Mouse (Mus musculus) intestine, postnatal 0 days (tissue): Measurements from ENCODE around the gene Bbs4. TPM values are rescaled to one million over a fixed set of nuclear protein-coding genes. Genes with fewer than 3 reads are reported as not detected.
"Not testable (repeated sequence)": the region's sequence is repeated elsewhere in the genome, so short reads cannot be mapped to it uniquely, and the experiment has no call there.

ENCODE experiments used
- ATAC-seq: fragments of 200-750 bp; cut with Nextera tagmentation; 2 replicates; pipeline ENCODE4 v1.8.0; 2017; ENCODE audit warnings: mild to moderate bottlenecking, moderate TSS enrichment, moderate library complexity
- H3K27ac ChIP-seq: fragments of 300-500 bp; sonication (generic); 2 replicates; pipeline ENCODE4 v1.5.1; 2014; ENCODE audit warnings: mild to moderate bottlenecking, low read depth, low read length, moderate library complexity
- H3K27me3 ChIP-seq: fragments of 300-500 bp; sonication (generic); replicated peaks from 2 replicates; pipeline ENCODE4 v1.6.1; 2014; ENCODE audit warnings: low read length, mixed read lengths; ENCODE audit not compliant: control insufficient read depth, insufficient read depth
- H3K36me3 ChIP-seq: fragments of 300-500 bp; sonication (generic); 2 replicates; pipeline ENCODE4 v1.6.1; 2014; ENCODE audit warnings: mild to moderate bottlenecking, moderate library complexity; ENCODE audit not compliant: control insufficient read depth, insufficient read depth
- H3K4me1 ChIP-seq: fragments of 300-500 bp; sonication (generic); replicated peaks from 2 replicates; pipeline ENCODE4 v1.6.1; 2014; ENCODE audit warnings: antibody characterized with exemption, low read length, mixed read lengths; ENCODE audit not compliant: control insufficient read depth, insufficient read depth
- H3K4me2 ChIP-seq: fragments of 300-500 bp; sonication (generic); replicated peaks from 2 replicates; pipeline ENCODE4 v1.6.1; 2014; ENCODE audit warnings: low read depth, mild to moderate bottlenecking, moderate library complexity
- H3K4me3 ChIP-seq: fragments of 300-500 bp; sonication (generic); 2 replicates; pipeline ENCODE4 v1.5.1; 2014; ENCODE audit warnings: low read depth, low read length
- H3K9ac ChIP-seq: fragments of 300-500 bp; sonication (generic); 2 replicates; pipeline ENCODE4 v1.6.1; 2014; ENCODE audit warnings: mild to moderate bottlenecking, low read depth, low read length
- H3K9me3 ChIP-seq: fragments of 300-500 bp; sonication (generic); 2 replicates; pipeline ENCODE4 v1.6.1; 2016; ENCODE audit warnings: mixed run types; ENCODE audit not compliant: control insufficient read depth
- CTCF ChIP-seq: sonication (generic); IDR thresholded peaks from 2 replicates; pipeline ENCODE4 v1.5.1; 2016; ENCODE audit warnings: low read depth, mild to moderate bottlenecking, control low read depth, antibody characterized with exemption, moderate library complexity
- WGBS: fragments of 180-500 bp; shearing (Covaris S2); extraction: QIAGEN DNeasy Blood & Tissue Kit; methylation state at CpG from one replicate; pipeline ENCODE4 v1.1.7; 2014; 5-methylcytosine and 5-hydroxymethylcytosine counted together
- polyA plus RNA-seq: library from polyadenylated mRNA; unstranded; fragments of >200 nt; fragmentation: Nextera tagmentation; extraction: Ambion mirVana; gene quantifications from 2 replicates; pipeline ENCODE4 v1.2.1, GENCODE M21; 2015

Bbs4 gene
- polyA plus RNA-seq: 4.5 and 5.4 TPM in 2 replicates

DNA sequence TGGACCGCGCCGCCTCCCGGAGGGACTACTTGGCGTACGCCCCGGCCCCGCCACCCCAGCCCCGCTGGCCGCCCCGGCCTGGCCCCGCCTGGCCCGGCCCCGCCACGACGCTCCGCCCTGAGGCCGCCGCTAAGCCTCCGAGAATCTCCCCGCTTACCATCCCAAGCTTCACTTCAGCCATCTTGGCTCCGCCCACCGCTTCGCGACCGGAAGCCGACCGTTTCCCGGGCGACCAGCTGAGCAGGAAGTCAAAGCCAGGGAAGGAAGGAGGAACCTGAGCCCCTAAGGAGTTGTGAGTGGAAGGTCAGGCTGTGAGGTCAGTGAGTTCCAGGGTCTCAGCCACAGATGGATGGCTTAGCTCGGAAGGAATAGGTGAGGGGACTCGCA, at the start of gene Bbs4:
TSS of gene Bbs4 (minus strand) at position 256 of the 387 bp plus-strand sequence.
- Histone ChIP-seq H3K9ac (peak within 1 kb of the TSS; percentile 58), H3K4me3 (peak within 1 kb of the TSS; percentile 76), H3K27ac (peak within 1 kb of the TSS; percentile 63), H3K27me3 (no peaks in the 10 kb centered on the region), H3K9me3 (no peaks in the 10 kb centered on the region), H3K4me1 (no peaks in the 10 kb centered on the region), H3K36me3 (no peaks in the 10 kb centered on the region), H3K4me2 (peak within 1 kb of the TSS; percentile 74)
- peak; percentile 93 for ATAC-seq
- no peak for TF ChIP-seq CTCF
- under 1% methylated on average over 32 of the region's 32 CpGs for WGBS

DNA sequence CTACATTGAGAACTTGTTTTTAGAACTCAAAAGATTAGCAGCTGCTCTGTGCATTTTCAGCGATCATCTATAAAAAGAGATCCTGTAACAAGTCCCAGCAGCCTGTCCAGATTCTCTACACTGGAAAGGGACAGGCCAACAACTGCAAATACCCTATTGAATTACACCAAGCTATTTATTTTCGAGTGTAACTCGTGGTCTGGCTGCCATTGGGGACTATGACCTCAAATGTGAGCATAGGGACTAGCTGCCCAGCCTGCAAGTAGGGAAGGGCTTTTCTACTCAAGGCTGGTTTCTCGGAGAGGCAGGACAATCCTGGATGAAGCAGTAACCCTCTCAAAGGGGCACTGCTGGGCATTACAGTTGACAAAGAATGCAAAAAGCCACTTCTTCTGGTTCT, 35.8 kb upstream of the Bbs4 start:
- ATAC-seq: no peak
- 81% methylated on average over 4 of the region's 4 CpGs for WGBS
- Histone ChIP-seq H3K9me3 (no peaks in the 10 kb centered on the region), H3K27me3 (no peaks in the 10 kb centered on the region), H3K36me3 (peaks cover 36% of the 10 kb centered on the region), H3K4me2 (no peak overlapping the region), H3K4me3 (no peak overlapping the region), H3K27ac (no peak overlapping the region), H3K9ac (no peak overlapping the region), H3K4me1 (no peaks in the 10 kb centered on the region)
- no peak for TF ChIP-seq CTCF

DNA sequence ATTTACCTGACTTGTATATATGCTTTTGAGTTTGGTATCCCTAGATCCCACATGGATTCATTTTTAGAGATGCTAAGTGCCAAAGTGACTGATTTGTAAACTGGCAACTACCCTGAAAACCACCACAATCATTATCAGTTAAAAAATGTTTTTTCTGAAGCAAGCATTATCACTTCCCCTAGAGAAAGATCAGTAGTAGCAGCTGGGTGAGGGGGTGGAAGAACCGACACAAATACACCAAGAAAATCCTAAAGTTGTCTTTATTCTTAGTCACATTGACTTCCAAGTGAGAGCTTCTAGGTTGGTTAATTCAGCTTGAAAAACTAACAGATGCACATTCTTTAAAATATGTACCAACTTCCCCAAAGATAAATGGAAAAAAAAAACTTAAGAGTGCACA, 35.0 kb upstream of the Bbs4 start:
- no peak for TF ChIP-seq CTCF
- Histone ChIP-seq H3K4me1 (no peaks in the 10 kb centered on the region), H3K27me3 (no peaks in the 10 kb centered on the region), H3K4me3 (no peak overlapping the region), H3K9ac (no peak overlapping the region), H3K36me3 (peaks cover 31% of the 10 kb centered on the region), H3K27ac (no peak overlapping the region), H3K4me2 (no peak overlapping the region), H3K9me3 (no peaks in the 10 kb centered on the region)
- no peak for ATAC-seq
- WGBS: 75% methylated on average over 1 of the region's 1 CpGs

DNA sequence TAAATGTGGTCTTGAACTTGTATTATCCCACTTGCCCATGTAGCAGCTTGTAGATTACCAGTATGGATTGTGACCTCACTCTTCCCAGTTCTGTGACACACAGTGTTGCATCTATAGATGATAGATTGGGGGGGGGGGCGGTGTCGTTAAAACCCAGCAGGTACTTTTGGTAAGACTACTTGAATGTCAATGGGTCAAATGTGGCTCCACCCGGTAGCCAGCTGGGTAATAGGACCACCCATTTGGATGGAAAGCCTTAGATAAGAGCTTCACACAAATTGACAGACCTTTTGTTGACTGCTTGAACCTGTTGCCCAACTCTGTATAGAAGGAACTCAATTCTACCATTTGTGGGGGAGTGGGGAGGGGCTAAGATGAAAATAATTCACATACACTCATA, 34.2 kb upstream of the Bbs4 start:
- no peak overlapping the region for H3K9ac ChIP-seq
- no peaks in the 10 kb centered on the region for H3K27me3 ChIP-seq
- no peaks in the 10 kb centered on the region for H3K9me3 ChIP-seq
- H3K36me3 ChIP-seq: peaks cover 22% of the 10 kb centered on the region
- H3K4me2 ChIP-seq: no peak overlapping the region
- WGBS: 59% methylated on average over 3 of the region's 3 CpGs
- no peak for ATAC-seq
- no peak overlapping the region for H3K27ac ChIP-seq
- H3K4me3 ChIP-seq: no peak overlapping the region
- no peak for TF ChIP-seq CTCF
- no peaks in the 10 kb centered on the region for H3K4me1 ChIP-seq

DNA sequence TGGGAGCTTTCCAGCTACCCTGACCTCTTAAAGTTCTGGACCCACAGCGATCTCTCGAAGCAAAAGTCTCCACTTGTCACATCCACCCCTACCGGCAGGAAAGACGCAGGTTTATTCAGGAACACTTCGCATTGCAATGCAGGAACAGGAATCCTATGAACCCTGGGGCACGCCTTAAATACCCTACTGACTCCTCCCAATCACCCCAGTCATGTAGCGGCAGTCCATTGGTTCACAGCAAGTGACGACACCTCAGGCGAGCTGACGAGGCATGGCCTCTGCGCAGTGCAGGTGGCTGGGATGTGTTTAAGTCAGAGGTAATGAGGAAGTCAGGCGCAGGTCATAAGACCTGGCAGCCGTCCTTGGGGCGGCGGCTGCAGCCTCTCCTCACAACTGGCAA, 22.3 kb upstream of the Bbs4 start:
- Histone ChIP-seq H3K9ac (no peak overlapping the region), H3K27me3 (no peaks in the 10 kb centered on the region), H3K4me2 (no peak overlapping the region), H3K27ac (no peak overlapping the region), H3K4me3 (no peak overlapping the region), H3K4me1 (no peaks in the 10 kb centered on the region), H3K9me3 (no peaks in the 10 kb centered on the region), H3K36me3 (no peaks in the 10 kb centered on the region)
- WGBS: 90% methylated on average over 15 of the region's 15 CpGs
- no peak for TF ChIP-seq CTCF
- no peak for ATAC-seq

DNA sequence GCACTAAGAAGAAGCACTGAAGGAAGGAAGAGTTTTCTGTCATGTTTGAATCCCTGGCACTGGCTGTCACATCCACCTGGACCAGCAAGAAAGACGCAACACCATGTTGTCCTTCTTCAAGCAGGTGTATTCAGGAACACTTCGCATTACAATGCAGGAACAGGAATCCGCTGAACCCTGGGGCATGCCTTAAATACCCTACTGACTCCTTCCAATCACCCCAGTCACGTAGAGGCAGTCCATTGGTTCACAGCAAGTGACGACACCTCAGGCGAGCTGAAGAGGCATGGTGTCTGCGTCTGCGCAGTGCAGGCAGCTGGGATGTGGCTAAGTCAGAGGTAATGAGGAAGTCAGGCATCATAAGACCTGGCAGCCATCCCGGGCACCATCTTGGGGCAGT, 16.3 kb upstream of the Bbs4 start:
- Histone ChIP-seq H3K36me3 (no peaks in the 10 kb centered on the region), H3K9ac (no peak overlapping the region), H3K9me3 (no peaks in the 10 kb centered on the region), H3K4me1 (no peaks in the 10 kb centered on the region), H3K4me2 (no peak overlapping the region), H3K27me3 (no peaks in the 10 kb centered on the region), H3K4me3 (no peak overlapping the region), H3K27ac (no peak overlapping the region)
- no peak for ATAC-seq
- TF ChIP-seq CTCF: no peak
- 90% methylated on average over 9 of the region's 9 CpGs for WGBS

DNA sequence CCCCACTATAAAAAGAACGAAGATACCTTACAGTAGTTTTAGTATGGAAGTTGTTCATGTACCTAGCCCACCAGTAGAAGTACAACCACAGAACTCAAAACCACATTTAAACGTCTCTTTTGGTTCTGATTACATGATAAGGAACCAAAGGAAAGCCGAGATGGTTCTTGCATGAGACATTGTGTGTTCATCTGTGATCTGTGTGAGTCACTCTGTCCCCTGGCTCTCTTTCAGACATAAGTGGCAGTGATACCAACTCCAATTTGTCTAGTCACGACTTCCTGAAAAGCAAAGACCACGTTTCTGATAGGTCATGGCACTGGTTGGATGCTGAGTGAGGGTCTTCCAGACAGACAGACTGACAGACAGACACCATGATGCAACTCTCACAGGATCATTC, 15.9 kb upstream of the Bbs4 start:
- Histone ChIP-seq H3K4me3 (no peak overlapping the region), H3K27ac (no peak overlapping the region), H3K27me3 (no peaks in the 10 kb centered on the region), H3K36me3 (no peaks in the 10 kb centered on the region), H3K9me3 (no peaks in the 10 kb centered on the region), H3K4me2 (no peak overlapping the region), H3K4me1 (no peaks in the 10 kb centered on the region), H3K9ac (no peak overlapping the region)
- TF ChIP-seq CTCF: no peak
- no peak for ATAC-seq
- 78% methylated on average over 5 of the region's 5 CpGs for WGBS

DNA sequence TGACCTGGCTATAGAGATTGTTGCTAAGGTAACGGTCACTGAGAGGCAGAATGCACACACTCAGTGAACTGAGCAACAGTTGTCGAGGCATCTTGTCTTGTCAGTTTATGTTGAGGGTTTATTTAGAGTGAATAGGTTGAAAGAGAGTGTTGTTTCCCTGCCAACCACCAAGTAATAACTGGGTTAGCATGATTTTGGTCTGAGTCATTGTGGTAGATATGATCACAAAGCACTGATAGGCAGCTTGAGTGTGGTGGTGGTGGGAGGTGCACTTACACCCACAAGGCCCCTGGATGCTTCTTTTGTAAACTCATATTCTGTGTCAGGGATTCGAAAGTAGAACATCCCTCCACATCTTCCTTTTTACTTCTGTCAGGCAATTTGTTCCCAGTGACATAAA, 7.2 kb upstream of the Bbs4 start:
- H3K4me2 ChIP-seq, H3K9ac ChIP-seq, H3K36me3 ChIP-seq, H3K27ac ChIP-seq, ATAC-seq, H3K4me3 ChIP-seq, H3K4me1 ChIP-seq, H3K27me3 ChIP-seq, H3K9me3 ChIP-seq: not testable (repeated sequence)
- WGBS: 67% methylated on average over 1 of the region's 3 CpGs
